Mouse (Mus musculus): ENCODE measurements around the gene Cerkl. TPM values are rescaled to one million over a fixed set of nuclear protein-coding genes. Genes with fewer than 3 reads are reported as not detected.
A peak's percentile ranks its signal among the peaks of the same experiment; 100 is the strongest.

The Cerkl gene
- polyA plus RNA-seq, 1 experiment, result 2.3 TPM

- Histone ChIP-seq H3K27me3 (ENCODE audit: control insufficient read depth, insufficient read depth, low read length) (no peaks in the 10 kb centered on the region), H3K4me3 (ENCODE audit: control insufficient read depth, low read depth, low read length) (peak overlapping the region; percentile 82), H3K4me1 (ENCODE audit: control insufficient read depth, insufficient read depth, low read length) (peaks cover 7% of the 10 kb centered on the region), H3K36me3 (ENCODE audit: control insufficient read depth, insufficient read depth, low read length) (no peaks in the 10 kb centered on the region), H3K27ac (ENCODE audit: control insufficient read depth, insufficient read depth, low read depth, low read length) (no peak overlapping the region)
- TF ChIP-seq POLR2A (IDR thresholded peaks at IDR 0.05; ENCODE audit: control insufficient read depth, low read depth, low read length) (no peak), CTCF (IDR thresholded peaks at IDR 0.05; ENCODE audit: control insufficient read depth, insufficient read depth, insufficient replicate concordance, low read depth, low read length) (no peak)
Measured at GRCm38 (mm10) chr2:79367451-79368450, 88.8 kb downstream of the Cerkl start.

- H3K4me3 ChIP-seq (ENCODE audit: control insufficient read depth, low read depth, low read length), result no peak overlapping the region
- no peaks in the 10 kb centered on the region for H3K27me3 ChIP-seq (ENCODE audit: control insufficient read depth, insufficient read depth, low read length)
- no peaks in the 10 kb centered on the region for H3K36me3 ChIP-seq (ENCODE audit: control insufficient read depth, insufficient read depth, low read length)
- H3K27ac ChIP-seq (ENCODE audit: control insufficient read depth, insufficient read depth, low read depth, low read length), result no peak overlapping the region
- peaks cover 3% of the 10 kb centered on the region; the same call in 1 of the 2 replicates for H3K4me1 ChIP-seq (ENCODE audit: control insufficient read depth, insufficient read depth, low read length)
- TF ChIP-seq POLR2A (IDR thresholded peaks at IDR 0.05; ENCODE audit: control insufficient read depth, low read depth, low read length), result no peak
- TF ChIP-seq CTCF (IDR thresholded peaks at IDR 0.05; ENCODE audit: control insufficient read depth, insufficient read depth, insufficient replicate concordance, low read depth, low read length), result no peak
Measured at GRCm38 (mm10) chr2:79363920-79364319, 92.7 kb downstream of the Cerkl start.

- H3K27me3 ChIP-seq (ENCODE audit: control insufficient read depth, insufficient read depth, low read length), result no peaks in the 10 kb centered on the region
- no peak overlapping the region for H3K27ac ChIP-seq (ENCODE audit: control insufficient read depth, insufficient read depth, low read depth, low read length)
- TF ChIP-seq CTCF (IDR thresholded peaks at IDR 0.05; ENCODE audit: control insufficient read depth, insufficient read depth, insufficient replicate concordance, low read depth, low read length), result no peak
- no peak for TF ChIP-seq POLR2A (IDR thresholded peaks at IDR 0.05; ENCODE audit: control insufficient read depth, low read depth, low read length)
- no peak overlapping the region for H3K4me3 ChIP-seq (ENCODE audit: control insufficient read depth, low read depth, low read length)
- no peaks in the 10 kb centered on the region for H3K36me3 ChIP-seq (ENCODE audit: control insufficient read depth, insufficient read depth, low read length)
- H3K4me1 ChIP-seq (ENCODE audit: control insufficient read depth, insufficient read depth, low read length), result no peaks in the 10 kb centered on the region
Measured at GRCm38 (mm10) chr2:79362029-79362428, 94.6 kb downstream of the Cerkl start.

GRCm38 (mm10) chr2:79357835-79358234 is 98.8 kb downstream of the Cerkl start:
- Histone ChIP-seq H3K27me3 (ENCODE audit: control insufficient read depth, insufficient read depth, low read length) (no peaks in the 10 kb centered on the region), H3K27ac (ENCODE audit: control insufficient read depth, insufficient read depth, low read depth, low read length) (no peak overlapping the region), H3K4me3 (ENCODE audit: control insufficient read depth, low read depth, low read length) (no peak overlapping the region), H3K36me3 (ENCODE audit: control insufficient read depth, insufficient read depth, low read length) (no peaks in the 10 kb centered on the region), H3K4me1 (ENCODE audit: control insufficient read depth, insufficient read depth, low read length) (peaks cover 2% of the 10 kb centered on the region)
- TF ChIP-seq CTCF (IDR thresholded peaks at IDR 0.05; ENCODE audit: control insufficient read depth, insufficient read depth, insufficient replicate concordance, low read depth, low read length), result no peak
- no peak for TF ChIP-seq POLR2A (IDR thresholded peaks at IDR 0.05; ENCODE audit: control insufficient read depth, low read depth, low read length)

GRCm38 (mm10) chr2:79354773-79355172 is 101.8 kb downstream of the Cerkl start:
- peaks cover 2% of the 10 kb centered on the region for H3K4me1 ChIP-seq (ENCODE audit: control insufficient read depth, insufficient read depth, low read length)
- H3K36me3 ChIP-seq (ENCODE audit: control insufficient read depth, insufficient read depth, low read length), result no peaks in the 10 kb centered on the region
- H3K27me3 ChIP-seq (ENCODE audit: control insufficient read depth, insufficient read depth, low read length), result no peaks in the 10 kb centered on the region
- peak overlapping the region; percentile 11; the same call in 1 of the 2 replicates for H3K4me3 ChIP-seq (ENCODE audit: control insufficient read depth, low read depth, low read length)
- TF ChIP-seq POLR2A (IDR thresholded peaks at IDR 0.05; ENCODE audit: control insufficient read depth, low read depth, low read length) (no peak), CTCF (IDR thresholded peaks at IDR 0.05; ENCODE audit: control insufficient read depth, insufficient read depth, insufficient replicate concordance, low read depth, low read length) (no peak)
- no peak overlapping the region for H3K27ac ChIP-seq (ENCODE audit: control insufficient read depth, insufficient read depth, low read depth, low read length)

GRCm38 (mm10) chr2:79352100-79352802 is 104.3 kb downstream of the Cerkl start:
- peaks cover 2% of the 10 kb centered on the region for H3K4me1 ChIP-seq (ENCODE audit: control insufficient read depth, insufficient read depth, low read length)
- no peak for TF ChIP-seq POLR2A (IDR thresholded peaks at IDR 0.05; ENCODE audit: control insufficient read depth, low read depth, low read length)
- no peak for TF ChIP-seq CTCF (IDR thresholded peaks at IDR 0.05; ENCODE audit: control insufficient read depth, insufficient read depth, insufficient replicate concordance, low read depth, low read length)
- H3K4me3 ChIP-seq (ENCODE audit: control insufficient read depth, low read depth, low read length), result no peak overlapping the region
- no peaks in the 10 kb centered on the region for H3K27me3 ChIP-seq (ENCODE audit: control insufficient read depth, insufficient read depth, low read length)
- no peaks in the 10 kb centered on the region for H3K36me3 ChIP-seq (ENCODE audit: control insufficient read depth, insufficient read depth, low read length)
- H3K27ac ChIP-seq (ENCODE audit: control insufficient read depth, insufficient read depth, low read depth, low read length), result no peak overlapping the region
